Mouse (Mus musculus) telencephalon, adult 2 months (tissue): ENCODE data around the gene Ntpcr.

ENCODE experiments used
- DNase-seq: peaks from one replicate; pipeline ENCODE4 v3.0.0-alpha.2; 2011; ENCODE audit warnings: low read depth, low spot score

Ntpcr gene

GRCm38 (mm10) chr8:125775031-125775430, 45.3 kb downstream of the Ntpcr start:
- DNase-seq: no peak

GRCm38 (mm10) chr8:125776314-125776713, 46.6 kb downstream of the Ntpcr start:
- no peak for DNase-seq

DNA sequence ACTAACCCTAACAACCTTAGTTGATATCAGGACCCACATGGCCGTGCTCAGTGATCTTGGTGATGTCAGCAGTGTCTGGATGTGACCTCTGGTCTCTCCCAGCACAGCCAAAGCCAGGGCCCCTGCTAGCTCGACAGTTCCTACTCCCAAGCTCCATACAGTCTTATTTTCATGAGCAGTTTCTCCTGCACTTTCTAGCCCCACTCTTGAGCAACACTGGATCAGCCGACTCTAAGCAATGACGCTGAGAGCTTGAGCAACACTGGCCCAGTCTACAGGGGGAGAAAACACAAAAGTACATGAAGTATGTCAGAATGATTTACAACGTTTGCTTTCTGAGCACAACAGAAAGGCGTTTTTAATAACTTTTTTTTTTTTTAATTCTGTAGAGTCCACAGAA, 47.0 kb downstream of the Ntpcr start:
- no peak for DNase-seq

GRCm38 (mm10) chr8:125777478-125778164, 47.9 kb downstream of the Ntpcr start:
- no peak for DNase-seq

- no peak for DNase-seq
Measured at GRCm38 (mm10) chr8:125778919-125779318, 49.2 kb downstream of the Ntpcr start.

- DNase-seq: no peak
Measured at GRCm38 (mm10) chr8:125779656-125780055, 49.9 kb downstream of the Ntpcr start.

DNA sequence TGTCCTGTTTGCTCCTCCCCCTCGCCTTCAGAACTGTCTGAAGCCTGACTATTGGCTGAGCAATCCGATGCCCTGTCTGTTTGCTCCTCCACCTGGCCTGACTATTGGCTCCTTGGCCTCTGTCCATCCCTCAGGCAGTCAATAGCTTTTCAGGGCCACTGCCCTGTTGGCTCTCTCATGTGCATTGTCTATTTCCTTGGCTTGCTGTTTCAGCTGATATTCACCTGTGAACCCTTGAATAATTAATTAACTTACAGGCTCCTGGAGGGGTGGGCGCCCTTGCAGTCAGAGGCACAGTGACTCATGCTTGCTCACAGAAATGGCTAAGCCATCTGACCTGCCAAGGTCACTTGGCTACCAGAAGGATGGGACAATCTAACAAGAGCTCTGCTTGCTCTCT, 52.4 kb downstream of the Ntpcr start:
- DNase-seq: no peak

DNA sequence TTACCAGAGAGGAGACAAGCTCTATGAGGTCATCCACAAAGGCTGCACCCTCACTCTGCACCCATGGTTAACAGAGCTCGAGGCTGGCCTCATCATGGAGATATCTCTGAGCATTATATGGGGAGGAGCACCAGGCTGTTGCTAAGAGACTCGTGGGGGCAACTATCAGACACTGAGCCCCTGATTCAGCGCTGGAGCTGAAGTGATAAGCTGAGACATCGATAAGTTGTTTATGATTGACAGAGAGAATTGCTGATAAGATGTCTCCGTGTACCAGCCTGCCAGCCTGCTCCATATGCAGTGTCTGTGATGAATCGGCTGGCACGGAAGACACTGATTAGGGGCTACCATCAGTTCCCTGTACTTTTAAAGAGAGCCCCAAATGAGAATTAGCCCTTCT, 57.1 kb downstream of the Ntpcr start:
- DNase-seq: no peak

DNA sequence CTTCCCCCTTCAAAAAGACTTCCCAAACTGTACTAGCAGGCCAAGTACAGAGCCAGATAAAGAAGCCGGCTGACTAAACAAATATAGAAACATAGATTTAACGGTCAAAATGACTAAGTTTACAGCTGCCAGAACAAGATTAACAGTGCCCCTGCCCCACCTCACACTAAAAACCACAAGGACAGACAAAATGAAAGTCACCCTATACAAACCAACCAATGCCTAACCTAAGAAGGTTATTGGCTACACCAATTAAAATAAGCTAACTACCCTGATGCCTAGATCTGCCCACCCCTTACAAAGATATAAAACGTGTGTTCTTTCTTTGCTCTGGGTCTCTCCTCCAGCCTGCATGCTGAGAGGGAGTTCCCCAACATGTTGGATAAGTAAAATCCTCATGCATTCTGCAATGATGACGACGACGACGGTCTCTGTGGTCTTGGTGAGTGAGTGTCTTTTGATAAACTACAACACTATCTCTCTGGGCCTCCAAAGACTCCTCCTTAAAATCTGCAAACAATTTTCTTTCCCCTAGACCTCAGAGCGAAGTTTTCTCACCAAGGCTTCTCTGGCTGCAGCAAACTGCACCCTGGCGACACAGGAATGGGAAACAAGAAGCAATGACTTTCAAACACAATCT, 63.2 kb downstream of the Ntpcr start:
- DNase-seq: no peak

DNA sequence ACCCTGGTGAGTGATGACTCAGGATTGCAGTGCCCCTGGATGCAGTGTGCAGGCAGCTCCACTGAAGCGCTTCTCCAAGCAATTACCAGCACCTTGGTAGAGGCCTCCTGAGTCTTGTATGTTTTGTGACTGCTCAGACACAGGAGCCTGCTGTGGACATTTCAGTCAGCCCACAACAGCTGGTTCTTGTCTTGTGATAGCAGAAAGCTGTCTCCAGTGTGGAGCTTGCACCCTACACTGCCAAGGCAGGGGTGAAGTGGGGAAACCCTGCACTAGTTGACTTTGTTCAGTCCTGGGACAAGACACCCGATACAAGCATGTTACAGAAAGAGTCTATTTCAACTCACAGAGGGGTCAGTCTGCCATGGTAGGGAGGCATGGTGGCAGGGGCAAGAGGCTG, 65.6 kb downstream of the Ntpcr start:
- DNase-seq: no peak

DNA sequence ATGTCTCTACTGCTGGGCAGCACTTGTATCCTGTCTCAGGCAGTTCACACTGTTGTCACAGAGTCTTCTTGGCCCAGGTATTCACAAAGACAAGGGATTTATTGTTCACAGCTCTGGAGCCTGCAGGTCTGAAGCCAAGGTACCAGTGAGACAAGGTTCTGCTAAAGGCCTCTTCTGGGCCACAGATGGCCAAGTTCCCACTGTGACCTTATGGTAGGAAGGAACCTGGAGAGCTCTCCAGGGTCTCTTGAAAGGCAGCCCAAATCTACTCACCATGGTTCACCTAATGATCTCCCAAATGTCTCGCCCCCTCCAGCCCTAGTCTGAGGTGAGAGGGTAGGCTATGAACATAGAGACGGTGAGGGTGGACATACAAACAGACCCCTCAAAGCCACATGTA, 67.2 kb downstream of the Ntpcr start:
- DNase-seq: no peak
